Mouse (Mus musculus) MEL (cell line): ENCODE measurements around the gene Ceacam15.

Experiments used
- CTCF ChIP-seq, 3 experiments: IDR thresholded peaks in 2 of 3; conservative IDR thresholded peaks in 1 of 3; 2 replicates each; pipeline ENCODE4 v1.5.1; 2011 to 2012; ENCODE audit warnings: low read length in 3 of 3, low read depth in 2 of 3, mild to moderate bottlenecking in 2 of 3, improper control_type of control experiment in 1 of 3, inconsistent platforms in 1 of 3, mixed read lengths in 1 of 3, moderate library complexity in 1 of 3; ENCODE audit not compliant: control insufficient read depth in 1 of 3, insufficient read depth in 1 of 3, poor library complexity in 1 of 3, severe bottlenecking in 1 of 3
- E2F4 ChIP-seq: IDR thresholded peaks from 2 replicates; pipeline ENCODE4 v1.6.1; 2011; ENCODE audit warnings: low read depth, low read length, improper control_type of control experiment, borderline replicate concordance
- ELF1 ChIP-seq: IDR thresholded peaks from 2 replicates; pipeline ENCODE4 v1.6.1; 2014; ENCODE audit warnings: low read depth, mild to moderate bottlenecking, inconsistent platforms, low read length, improper control_type of control experiment, moderate library complexity
- GABPA ChIP-seq: IDR thresholded peaks from 2 replicates; pipeline ENCODE4 v1.6.1; 2012; ENCODE audit warnings: low read depth, mild to moderate bottlenecking, inconsistent platforms, low read length, improper control_type of control experiment, moderate library complexity
- GATA1 ChIP-seq: IDR thresholded peaks from 2 replicates; pipeline ENCODE4 v1.6.1; 2011; ENCODE audit warnings: low read depth, low read length, improper control_type of control experiment
- KAT2A ChIP-seq: conservative IDR thresholded peaks from 2 replicates; pipeline ENCODE4 v1.6.1; 2012; ENCODE audit warnings: low read depth, low read length, improper control_type of control experiment, inconsistent platforms
- MAFK ChIP-seq: IDR thresholded peaks from 2 replicates; pipeline ENCODE4 v1.6.1; 2011; ENCODE audit warnings: low read depth, mild to moderate bottlenecking, low read length, improper control_type of control experiment, borderline replicate concordance
- MAX ChIP-seq: IDR thresholded peaks from 2 replicates; pipeline ENCODE4 v1.6.1; 2011; ENCODE audit warnings: low read length, improper control_type of control experiment
- MEF2A ChIP-seq: IDR thresholded peaks from 2 replicates; pipeline ENCODE4 v1.6.1; 2014; ENCODE audit warnings: low read depth, mild to moderate bottlenecking, inconsistent platforms, low read length, improper control_type of control experiment; ENCODE audit not compliant: poor library complexity, insufficient replicate concordance, severe bottlenecking; ENCODE audit errors: extremely low read depth
- NELFE ChIP-seq: IDR thresholded peaks from 2 replicates; pipeline ENCODE4 v1.6.1; 2011; ENCODE audit warnings: low read depth, low read length, improper control_type of control experiment
- POLR2A ChIP-seq, 2 experiments: IDR thresholded peaks; 2 replicates each; pipeline ENCODE4 v1.6.1; 2011 to 2012; ENCODE audit warnings: low read length in 2 of 2, mild to moderate bottlenecking in 2 of 2, control low read depth in 1 of 2, improper control_type of control experiment in 1 of 2, low read depth in 1 of 2, moderate library complexity in 1 of 2; ENCODE audit not compliant: control insufficient read depth in 1 of 2, insufficient read depth in 1 of 2, poor library complexity in 1 of 2
- POLR2AphosphoS2 ChIP-seq: IDR thresholded peaks from 2 replicates; pipeline ENCODE4 v1.6.1; 2011; ENCODE audit warnings: low read length, improper control_type of control experiment

- TF ChIP-seq NELFE: no peak
- no peak for TF ChIP-seq GABPA
- TF ChIP-seq POLR2A (IDR thresholded peaks at IDR 0.05; ENCODE audit: control insufficient read depth in 1 of 2, insufficient read depth in 1 of 2, low read depth in 1 of 2, low read length in 2 of 2, poor library complexity in 1 of 2): no peak
- TF ChIP-seq E2F4: no peak
- TF ChIP-seq ELF1: no peak
- no peak for TF ChIP-seq CTCF (IDR thresholded peaks at IDR 0.05 in 2 of 3, conservative IDR thresholded peaks at IDR 0.05 in 1 of 3; ENCODE audit: control insufficient read depth in 1 of 3, insufficient read depth in 1 of 3, low read depth in 2 of 3, low read length in 3 of 3, poor library complexity in 1 of 3, severe bottlenecking in 1 of 3)
- no peak for TF ChIP-seq MAX
- no peak for TF ChIP-seq POLR2AphosphoS2
- no peak for TF ChIP-seq GATA1
- no peak for TF ChIP-seq MAFK
- no peak for TF ChIP-seq MEF2A
- no peak for TF ChIP-seq KAT2A
Measured at GRCm38 (mm10) chr7:16631025-16631424, 44.5 kb downstream of the Ceacam15 start.
